Mouse (Mus musculus): ENCODE measurements at regions not wholly inside any gene's neighbourhood (a gene's known extent, or its start where the extent isn't known, plus 50 kb on each side); places are given as distances from the start of the nearest gene placed in this dataset.

DNA sequence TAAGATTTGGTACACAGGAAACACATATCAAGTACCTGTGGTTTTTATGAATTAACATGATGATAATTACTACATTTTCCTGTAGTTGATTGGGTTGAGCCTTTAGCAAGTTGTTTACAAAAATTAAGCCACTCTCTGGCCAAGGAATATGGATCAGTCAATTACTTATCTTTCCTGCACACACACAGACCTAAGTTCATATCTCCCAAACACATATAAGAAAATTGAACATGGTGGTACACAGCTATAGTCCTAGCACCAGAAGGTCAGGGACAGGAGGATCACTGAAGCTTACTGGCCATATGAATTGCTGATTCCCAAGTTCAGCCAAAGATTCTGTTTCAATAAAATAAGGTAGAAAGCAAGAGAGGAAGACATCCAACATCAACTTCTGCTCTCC lies 183.7 kb downstream of the Dad1 start:
- Histone ChIP-seq H3K4me1 (ENCODE audit: control insufficient read depth, insufficient read depth, low read length) (no peaks in the 10 kb centered on the region), H3K27ac (ENCODE audit: control insufficient read depth, insufficient read depth, low read depth, low read length) (no peak overlapping the region), H3K4me3 (ENCODE audit: control insufficient read depth, low read depth, low read length) (no peak overlapping the region), H3K27me3 (ENCODE audit: control insufficient read depth, insufficient read depth, low read length) (no peaks in the 10 kb centered on the region), H3K36me3 (ENCODE audit: control insufficient read depth, insufficient read depth, low read length) (no peaks in the 10 kb centered on the region)
- TF ChIP-seq POLR2A (IDR thresholded peaks at IDR 0.05; ENCODE audit: control insufficient read depth, low read depth, low read length) (no peak), CTCF (IDR thresholded peaks at IDR 0.05; ENCODE audit: control insufficient read depth, insufficient read depth, insufficient replicate concordance, low read depth, low read length) (no peak)

DNA sequence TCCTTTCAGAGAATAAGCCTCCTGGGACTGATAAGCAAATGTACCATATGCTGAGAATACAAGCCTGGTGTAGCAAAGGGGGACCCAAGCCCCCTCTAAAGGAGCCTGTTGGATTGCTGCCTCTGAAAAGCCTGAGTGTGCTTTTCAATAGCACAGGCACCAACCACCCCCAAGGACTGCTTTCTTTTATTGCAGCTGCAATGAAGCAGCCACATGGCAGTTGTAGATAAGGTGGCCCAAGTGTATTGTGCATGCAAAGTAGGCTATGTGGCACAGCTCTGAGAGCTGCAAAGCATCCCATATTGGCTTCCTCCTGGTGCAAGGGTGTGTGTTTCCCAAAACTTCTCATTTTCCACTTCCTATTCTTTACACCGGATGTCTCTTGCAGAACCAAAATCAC lies 185.2 kb downstream of the Dad1 start:
- TF ChIP-seq POLR2A (IDR thresholded peaks at IDR 0.05; ENCODE audit: control insufficient read depth, low read depth, low read length) (no peak), CTCF (IDR thresholded peaks at IDR 0.05; ENCODE audit: control insufficient read depth, insufficient read depth, insufficient replicate concordance, low read depth, low read length) (no peak)
- Histone ChIP-seq H3K27me3 (ENCODE audit: control insufficient read depth, insufficient read depth, low read length) (no peaks in the 10 kb centered on the region), H3K4me1 (ENCODE audit: control insufficient read depth, insufficient read depth, low read length) (no peaks in the 10 kb centered on the region), H3K4me3 (ENCODE audit: control insufficient read depth, low read depth, low read length) (no peak overlapping the region), H3K27ac (ENCODE audit: control insufficient read depth, insufficient read depth, low read depth, low read length) (no peak overlapping the region), H3K36me3 (ENCODE audit: control insufficient read depth, insufficient read depth, low read length) (no peaks in the 10 kb centered on the region)

DNA sequence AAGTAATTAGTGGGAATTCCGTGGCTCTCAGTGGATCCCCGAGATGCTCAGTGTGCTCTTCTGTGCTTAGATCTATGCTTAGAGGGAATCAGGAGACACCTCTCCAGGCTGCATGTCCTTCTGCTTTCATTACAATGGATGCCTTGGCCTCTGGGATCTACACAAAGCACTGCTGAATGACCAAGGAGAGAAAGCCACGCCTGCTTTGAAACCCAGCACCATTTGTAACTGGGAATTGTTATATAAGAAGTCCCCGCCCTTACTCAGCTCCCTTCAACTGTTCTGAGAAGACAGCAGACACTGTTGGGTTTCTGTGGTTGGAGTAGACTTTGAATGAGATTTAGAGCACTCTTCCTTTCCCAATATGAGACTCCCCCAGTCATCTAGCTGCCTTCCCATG lies 188.4 kb downstream of the Dad1 start:
- TF ChIP-seq CTCF (IDR thresholded peaks at IDR 0.05; ENCODE audit: control insufficient read depth, insufficient read depth, insufficient replicate concordance, low read depth, low read length) (no peak), POLR2A (IDR thresholded peaks at IDR 0.05; ENCODE audit: control insufficient read depth, low read depth, low read length) (no peak)
- Histone ChIP-seq H3K4me1 (ENCODE audit: control insufficient read depth, insufficient read depth, low read length) (no peaks in the 10 kb centered on the region), H3K27me3 (ENCODE audit: control insufficient read depth, insufficient read depth, low read length) (no peaks in the 10 kb centered on the region), H3K36me3 (ENCODE audit: control insufficient read depth, insufficient read depth, low read length) (no peaks in the 10 kb centered on the region), H3K4me3 (ENCODE audit: control insufficient read depth, low read depth, low read length) (no peak overlapping the region), H3K27ac (ENCODE audit: control insufficient read depth, insufficient read depth, low read depth, low read length) (no peak overlapping the region)

DNA sequence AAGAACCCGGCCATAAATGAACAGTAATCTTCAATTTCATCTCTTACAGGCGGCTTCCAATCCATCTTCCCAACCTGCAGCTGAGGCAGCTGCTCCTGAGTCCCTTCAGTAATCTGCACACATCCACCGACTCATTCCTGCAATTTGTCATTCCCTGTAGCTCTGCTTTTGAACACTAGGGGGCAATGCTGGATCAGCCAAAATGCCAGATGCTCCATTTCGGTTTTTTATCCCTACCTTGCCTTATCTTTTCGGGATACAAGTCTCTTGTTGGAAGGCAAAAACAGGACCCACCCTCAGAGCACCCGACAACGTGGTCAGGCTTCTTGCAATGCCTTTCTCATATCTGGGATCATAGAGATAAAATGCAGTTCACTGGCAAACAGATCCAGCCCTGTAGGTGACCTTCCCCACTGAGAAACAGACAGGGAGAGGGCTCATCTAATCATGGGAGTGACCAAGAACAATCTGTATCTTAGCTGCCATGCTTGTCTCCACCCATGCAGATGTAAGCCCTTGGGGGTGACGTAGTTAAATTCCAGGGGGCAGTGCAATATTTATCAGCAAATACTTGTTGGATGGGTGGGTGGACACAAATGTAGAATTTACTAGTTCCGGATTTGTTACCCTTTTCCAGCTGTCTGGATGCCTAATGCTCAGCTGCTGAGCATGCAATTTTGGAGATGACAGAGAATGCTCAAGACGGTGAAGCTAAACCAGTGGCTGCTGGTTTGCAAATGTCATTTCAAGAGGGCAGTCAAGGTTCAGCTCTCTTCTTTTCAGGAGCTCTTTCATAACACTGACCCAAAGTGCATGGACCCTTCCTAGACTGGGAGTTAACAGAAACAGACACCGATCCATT lies 189.1 kb downstream of the Dad1 start:
- H3K27me3 ChIP-seq (ENCODE audit: control insufficient read depth, insufficient read depth, low read length), result no peaks in the 10 kb centered on the region
- no peak overlapping the region for H3K4me3 ChIP-seq (ENCODE audit: control insufficient read depth, low read depth, low read length)
- no peak overlapping the region for H3K27ac ChIP-seq (ENCODE audit: control insufficient read depth, insufficient read depth, low read depth, low read length)
- peak; percentile 33; the same call in 1 of the 2 replicates for TF ChIP-seq CTCF (IDR thresholded peaks at IDR 0.05; ENCODE audit: control insufficient read depth, insufficient read depth, insufficient replicate concordance, low read depth, low read length)
- no peak for TF ChIP-seq POLR2A (IDR thresholded peaks at IDR 0.05; ENCODE audit: control insufficient read depth, low read depth, low read length)
- H3K36me3 ChIP-seq (ENCODE audit: control insufficient read depth, insufficient read depth, low read length), result no peaks in the 10 kb centered on the region
- H3K4me1 ChIP-seq (ENCODE audit: control insufficient read depth, insufficient read depth, low read length), result no peaks in the 10 kb centered on the region

DNA sequence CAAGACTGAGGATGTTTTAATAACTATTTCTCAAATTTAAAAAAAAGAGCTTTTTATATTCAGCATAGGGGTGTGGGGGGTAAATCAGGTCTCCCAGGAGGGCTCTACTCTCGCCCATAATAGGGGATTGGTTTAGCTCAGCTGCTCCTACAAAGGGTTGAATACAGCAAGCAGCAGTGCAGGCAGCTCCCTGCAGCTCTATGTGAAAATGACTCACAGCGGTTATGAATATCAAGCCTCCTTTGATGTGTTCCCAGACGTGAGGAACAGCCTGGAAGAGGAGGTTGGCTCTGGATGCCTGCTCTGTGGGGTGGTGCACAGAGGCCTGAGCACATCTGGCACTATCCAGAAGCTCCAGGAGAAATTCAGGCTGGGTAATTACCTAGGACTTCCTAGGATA lies 192.3 kb downstream of the Dad1 start:
- H3K4me3 ChIP-seq (ENCODE audit: control insufficient read depth, low read depth, low read length), result no peak overlapping the region
- H3K36me3 ChIP-seq (ENCODE audit: control insufficient read depth, insufficient read depth, low read length), result no peaks in the 10 kb centered on the region
- H3K4me1 ChIP-seq (ENCODE audit: control insufficient read depth, insufficient read depth, low read length), result no peaks in the 10 kb centered on the region
- TF ChIP-seq POLR2A (IDR thresholded peaks at IDR 0.05; ENCODE audit: control insufficient read depth, low read depth, low read length) (no peak), CTCF (IDR thresholded peaks at IDR 0.05; ENCODE audit: control insufficient read depth, insufficient read depth, insufficient replicate concordance, low read depth, low read length) (no peak)
- no peaks in the 10 kb centered on the region for H3K27me3 ChIP-seq (ENCODE audit: control insufficient read depth, insufficient read depth, low read length)
- no peak overlapping the region for H3K27ac ChIP-seq (ENCODE audit: control insufficient read depth, insufficient read depth, low read depth, low read length)

DNA sequence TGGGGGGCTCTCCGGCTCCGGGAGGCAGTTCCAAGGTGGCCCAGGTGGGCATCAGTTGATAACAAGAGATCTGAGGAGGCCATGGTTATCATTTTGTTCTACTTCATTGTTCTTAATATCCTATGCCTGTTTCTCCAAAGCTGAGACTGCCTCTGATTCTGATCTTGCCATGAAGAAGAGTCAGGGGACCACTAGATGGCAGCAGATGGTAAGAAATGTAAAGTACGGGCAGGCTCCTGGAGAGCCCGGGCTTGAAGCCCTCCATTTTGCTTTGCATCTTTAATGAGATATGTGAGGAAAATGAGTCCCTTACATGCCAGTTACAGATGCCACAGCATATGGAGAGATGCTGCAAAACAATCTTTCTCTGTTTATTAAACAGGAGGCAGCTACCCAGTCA lies 194.1 kb downstream of the Dad1 start:
- Histone ChIP-seq H3K27ac (ENCODE audit: control insufficient read depth, insufficient read depth, low read depth, low read length) (no peak overlapping the region), H3K4me1 (ENCODE audit: control insufficient read depth, insufficient read depth, low read length) (no peaks in the 10 kb centered on the region), H3K4me3 (ENCODE audit: control insufficient read depth, low read depth, low read length) (no peak overlapping the region), H3K36me3 (ENCODE audit: control insufficient read depth, insufficient read depth, low read length) (no peaks in the 10 kb centered on the region), H3K27me3 (ENCODE audit: control insufficient read depth, insufficient read depth, low read length) (no peaks in the 10 kb centered on the region)
- no peak for TF ChIP-seq POLR2A (IDR thresholded peaks at IDR 0.05; ENCODE audit: control insufficient read depth, low read depth, low read length)
- TF ChIP-seq CTCF (IDR thresholded peaks at IDR 0.05; ENCODE audit: control insufficient read depth, insufficient read depth, insufficient replicate concordance, low read depth, low read length), result peak; percentile 37; the same call in 1 of the 2 replicates

DNA sequence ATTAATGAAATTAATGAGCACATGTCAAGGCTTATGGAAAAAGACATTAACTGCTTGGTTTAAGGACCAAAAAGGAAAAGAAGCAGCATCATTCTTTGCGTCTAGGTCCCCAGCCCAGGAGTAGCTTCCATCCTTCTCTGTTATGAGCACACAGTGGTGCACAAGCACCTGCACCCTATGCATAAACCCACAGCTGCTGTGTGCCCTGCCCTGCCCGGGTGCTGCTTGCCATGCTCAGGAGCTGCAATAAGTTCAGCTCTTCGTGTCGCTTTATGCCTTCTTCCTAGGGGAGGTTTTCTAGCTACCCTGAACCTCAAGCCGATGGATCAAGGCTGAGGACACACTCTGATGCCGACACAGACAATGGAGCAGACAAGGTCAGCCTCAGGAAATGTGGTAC lies 194.8 kb downstream of the Dad1 start:
- H3K36me3 ChIP-seq (ENCODE audit: control insufficient read depth, insufficient read depth, low read length), result no peaks in the 10 kb centered on the region
- TF ChIP-seq CTCF (IDR thresholded peaks at IDR 0.05; ENCODE audit: control insufficient read depth, insufficient read depth, insufficient replicate concordance, low read depth, low read length), result no peak
- no peak for TF ChIP-seq POLR2A (IDR thresholded peaks at IDR 0.05; ENCODE audit: control insufficient read depth, low read depth, low read length)
- H3K4me1 ChIP-seq (ENCODE audit: control insufficient read depth, insufficient read depth, low read length), result no peaks in the 10 kb centered on the region
- no peaks in the 10 kb centered on the region for H3K27me3 ChIP-seq (ENCODE audit: control insufficient read depth, insufficient read depth, low read length)
- H3K27ac ChIP-seq (ENCODE audit: control insufficient read depth, insufficient read depth, low read depth, low read length), result no peak overlapping the region
- H3K4me3 ChIP-seq (ENCODE audit: control insufficient read depth, low read depth, low read length), result no peak overlapping the region

All from testis, adult 2 months (tissue).